Mouse (Mus musculus) forebrain, postnatal 0 days (tissue): ENCODE measurements around the gene Unc13a. TPM values are rescaled to one million over a fixed set of nuclear protein-coding genes. Genes with fewer than 3 reads are reported as not detected.
A peak's percentile ranks its signal among the peaks of the same experiment; 100 is the strongest.

Source experiments
- ATAC-seq: fragments of 200-750 bp; cut with Nextera tagmentation; 2 replicates; pipeline ENCODE4 v1.8.0; 2017; ENCODE audit warnings: mild to moderate bottlenecking, moderate library complexity
- DNase-seq: peaks from one replicate; pipeline ENCODE4 v3.0.0-alpha.2; 2015
- H3K27ac ChIP-seq: fragments of 300-500 bp; sonication (generic); 2 replicates; pipeline ENCODE4 v1.5.1; 2014; ENCODE audit warnings: low read depth, mild to moderate bottlenecking, antibody characterized with exemption, low read length, moderate library complexity, mixed read lengths
- H3K27me3 ChIP-seq: fragments of 300-500 bp; sonication (generic); 2 replicates; pipeline ENCODE4 v1.6.1; 2014; ENCODE audit warnings: mild to moderate bottlenecking, low read length, mixed read lengths; ENCODE audit not compliant: insufficient read depth
- H3K36me3 ChIP-seq: fragments of 300-500 bp; sonication (generic); 2 replicates; pipeline ENCODE4 v1.6.1; 2014; ENCODE audit warnings: mild to moderate bottlenecking, moderate library complexity; ENCODE audit not compliant: insufficient read depth
- H3K4me1 ChIP-seq: fragments of 300-500 bp; sonication (generic); 2 replicates; pipeline ENCODE4 v1.6.1; 2014; ENCODE audit warnings: antibody characterized with exemption; ENCODE audit not compliant: insufficient read depth
- H3K4me2 ChIP-seq: fragments of 300-500 bp; sonication (generic); 2 replicates; pipeline ENCODE4 v1.6.1; 2014; ENCODE audit warnings: low read depth, mild to moderate bottlenecking, moderate library complexity
- H3K4me3 ChIP-seq: fragments of 300-500 bp; sonication (generic); 2 replicates; pipeline ENCODE4 v1.5.1; 2014; ENCODE audit warnings: low read depth, low read length, mixed read lengths
- H3K9ac ChIP-seq: fragments of 300-500 bp; sonication (generic); 2 replicates; pipeline ENCODE4 v1.6.1; 2014; ENCODE audit warnings: mild to moderate bottlenecking
- H3K9me3 ChIP-seq: fragments of 300-500 bp; sonication (generic); 2 replicates; pipeline ENCODE4 v1.6.1; 2016; ENCODE audit warnings: low read length
- CTCF ChIP-seq: sonication (generic); IDR thresholded peaks from 2 replicates; pipeline ENCODE4 v1.5.1; 2016; ENCODE audit warnings: antibody characterized with exemption, control low read depth, low read depth
- whole genome bisulfite sequencing: fragments of 180-500 bp; shearing (Covaris S2); extraction: QIAGEN DNeasy Blood & Tissue Kit; methylation state at CpG from one replicate; pipeline ENCODE4 v1.1.7; 2014; 5-methylcytosine and 5-hydroxymethylcytosine counted together
- polyA plus RNA-seq: library from polyadenylated mRNA; unstranded; fragments of >200 nt; fragmentation: Nextera tagmentation; extraction: Ambion mirVana; gene quantifications from 2 replicates; pipeline ENCODE4 v1.2.1, GENCODE M21; 2015
- total RNA-seq: library from RNA; depleted of rRNA; stranded (reverse); fragments of >200 nt; gene quantifications from 2 replicates; pipeline ENCODE4 v1.2.3, GENCODE M21; 2014; rRNA removed

Gene Unc13a
- total RNA-seq (84.8 and 89.2 TPM in 2 replicates), polyA plus RNA-seq (14.2 and 18.8 TPM in 2 replicates)

DNA sequence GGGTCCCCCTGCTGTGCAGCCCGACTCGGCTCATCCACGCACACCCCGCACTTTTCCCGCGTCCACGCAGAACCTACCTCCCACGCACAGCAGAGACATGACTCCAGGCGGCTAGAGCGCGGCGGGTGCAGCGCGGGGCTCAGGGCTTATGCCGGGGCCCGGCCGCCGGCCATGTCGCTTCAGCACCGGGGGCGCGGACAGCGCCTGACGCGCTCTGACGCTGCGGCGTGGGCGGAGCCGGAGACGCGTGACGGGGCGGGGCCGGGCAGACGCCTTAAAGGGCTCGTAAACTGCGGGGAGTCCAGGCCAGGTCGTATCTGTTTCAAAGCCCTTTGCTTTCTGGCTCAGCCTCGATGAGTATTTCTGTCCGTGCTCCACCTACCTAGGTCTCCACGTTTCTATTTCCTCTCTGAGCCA is at the start of gene Unc13a:
Gene Unc13a, minus strand, starts transcription at position 209 of the 417 bp plus-strand sequence.
- Histone ChIP-seq H3K4me2 (peak within 1 kb of the TSS; percentile 76), H3K27ac (peak within 1 kb of the TSS; percentile 86), H3K9me3 (no peaks in the 10 kb centered on the region), H3K9ac (peak within 1 kb of the TSS; percentile 77), H3K36me3 (no peaks in the 10 kb centered on the region), H3K27me3 (no peaks in the 10 kb centered on the region), H3K4me1 (peaks cover 23% of the 10 kb centered on the region), H3K4me3 (peak within 1 kb of the TSS; percentile 60)
- DNase-seq (peak; percentile 96), ATAC-seq (peak; percentile 75)
- no peak for TF ChIP-seq CTCF
- under 1% methylated on average over 42 of the region's 42 CpGs for WGBS

DNA sequence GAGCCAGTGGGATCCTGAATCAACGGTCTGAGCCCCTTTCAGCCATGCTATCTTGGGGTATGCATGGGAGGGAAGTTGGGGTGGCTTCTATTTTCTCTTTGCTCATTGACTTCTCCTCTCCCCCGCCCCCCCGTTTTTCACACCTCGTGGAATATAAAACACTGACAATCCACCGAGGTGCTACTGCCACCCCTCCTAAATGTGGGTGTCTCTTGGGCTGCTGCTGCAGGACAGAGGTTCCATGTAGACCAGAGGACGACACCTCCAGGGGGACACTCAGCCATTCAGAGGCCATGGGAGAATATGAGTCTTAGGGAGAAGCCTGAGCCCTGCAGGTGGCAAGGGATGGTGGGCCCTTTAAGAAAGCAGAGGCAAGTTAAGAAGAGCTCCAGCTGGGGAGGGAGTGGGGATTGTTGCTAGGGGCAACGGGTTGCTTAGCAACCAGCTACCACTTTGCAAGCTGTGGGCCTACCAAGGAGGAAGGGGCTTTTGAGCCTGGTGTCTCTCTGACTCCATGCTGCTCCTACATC is 48.4 kb upstream of the Unc13a start:
- H3K9me3 ChIP-seq = no peaks in the 10 kb centered on the region
- no peaks in the 10 kb centered on the region for H3K27me3 ChIP-seq
- DNase-seq (peak; percentile 95), ATAC-seq (peak; percentile 92)
- 19% methylated on average over 7 of the region's 7 CpGs for WGBS
- peaks cover 35% of the 10 kb centered on the region for H3K4me1 ChIP-seq
- peak overlapping the region; percentile 32 for H3K4me2 ChIP-seq
- TF ChIP-seq CTCF = no peak; the same call in none of the 2 replicates
- peaks cover 33% of the 10 kb centered on the region for H3K36me3 ChIP-seq
- 0 out of 2 replicates have a peak overlapping the region, but pooled peaks have one; percentile 15 for H3K9ac ChIP-seq
- no peak overlapping the region for H3K4me3 ChIP-seq
- H3K27ac ChIP-seq = peak overlapping the region; percentile 79

DNA sequence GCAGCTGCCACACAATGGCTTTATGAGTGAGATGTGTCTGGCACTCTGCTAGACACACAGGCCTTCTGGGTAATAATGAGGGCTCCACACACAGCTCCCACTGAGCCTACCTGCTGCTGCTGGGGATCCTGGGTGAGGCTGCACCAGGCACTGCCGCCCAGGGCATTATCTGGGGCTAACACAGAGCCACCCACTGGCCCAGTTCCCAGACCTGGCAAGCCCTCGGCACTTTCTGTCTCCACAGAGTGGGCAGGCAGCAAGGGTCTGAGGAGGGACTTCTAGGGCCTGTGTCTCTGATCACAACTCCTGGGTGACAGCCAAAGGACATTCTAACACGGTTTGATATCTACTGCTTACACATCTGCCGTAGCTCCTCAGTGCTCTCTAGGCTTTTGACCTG is 47.7 kb upstream of the Unc13a start:
- DNase-seq (peak; percentile 54), ATAC-seq (peak; percentile 18; the same call in 1 of the 2 replicates)
- Histone ChIP-seq H3K36me3 (peaks cover 40% of the 10 kb centered on the region), H3K27me3 (no peaks in the 10 kb centered on the region), H3K4me3 (no peak overlapping the region), H3K9me3 (no peaks in the 10 kb centered on the region), H3K4me1 (peaks cover 30% of the 10 kb centered on the region), H3K27ac (peak overlapping the region; percentile 79), H3K4me2 (no peak overlapping the region), H3K9ac (no peak overlapping the region)
- 16% methylated on average over 4 of the region's 4 CpGs for WGBS
- TF ChIP-seq CTCF = no peak

DNA sequence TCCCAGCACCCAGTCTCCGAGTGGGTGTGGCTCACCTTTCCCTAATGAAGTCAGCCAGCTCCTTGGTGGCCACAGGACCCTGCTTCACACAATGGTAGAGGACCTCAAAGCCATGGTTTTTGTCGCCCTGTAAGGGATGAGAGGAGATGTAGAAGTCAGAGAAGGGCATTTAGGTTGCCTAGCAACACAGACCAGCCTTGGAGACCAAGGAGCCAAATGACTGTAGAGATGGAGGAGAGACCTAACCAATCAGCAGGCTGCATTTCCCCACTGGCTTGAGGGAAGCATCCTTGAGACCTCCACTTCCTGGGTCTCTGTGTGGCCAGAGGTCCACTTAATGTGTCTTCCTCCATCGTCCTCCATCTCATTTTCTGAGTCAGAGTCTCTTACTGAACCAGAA is 46.7 kb upstream of the Unc13a start:
- TF ChIP-seq CTCF = no peak
- H3K9me3 ChIP-seq = no peaks in the 10 kb centered on the region
- no peak for DNase-seq
- no peak overlapping the region for H3K9ac ChIP-seq
- H3K27me3 ChIP-seq = no peaks in the 10 kb centered on the region
- H3K36me3 ChIP-seq = peaks cover 49% of the 10 kb centered on the region
- no peak for ATAC-seq
- 0 out of 2 replicates have a peak overlapping the region, but pooled peaks have one; percentile 15 for H3K27ac ChIP-seq
- H3K4me3 ChIP-seq = no peak overlapping the region
- H3K4me1 ChIP-seq = peaks cover 29% of the 10 kb centered on the region
- H3K4me2 ChIP-seq = no peak overlapping the region
- 29% methylated on average over 3 of the region's 3 CpGs for WGBS

DNA sequence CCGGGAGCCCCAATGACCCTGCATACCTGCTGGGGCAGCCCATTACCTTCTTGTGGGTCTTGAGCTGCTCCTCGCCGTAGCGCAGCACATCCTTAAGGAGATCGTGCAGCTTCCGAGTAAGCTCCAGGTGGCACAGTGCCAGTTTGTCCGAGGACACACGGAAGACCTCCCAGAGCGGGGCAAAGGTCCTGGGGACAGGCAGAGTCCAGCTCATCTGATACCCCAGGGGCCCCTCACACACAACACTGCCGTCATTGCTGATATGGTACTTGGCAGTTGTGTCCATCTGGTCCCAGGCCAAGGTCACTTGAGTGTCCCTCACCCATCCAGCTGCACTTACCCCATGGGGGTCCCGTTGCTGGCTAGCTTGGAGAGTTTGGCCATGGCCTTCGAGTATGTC is 45.5 kb upstream of the Unc13a start:
- Histone ChIP-seq H3K4me1 (peaks cover 29% of the 10 kb centered on the region), H3K4me3 (no peak overlapping the region), H3K27me3 (no peaks in the 10 kb centered on the region), H3K27ac (no peak overlapping the region), H3K9ac (no peak overlapping the region), H3K9me3 (no peaks in the 10 kb centered on the region), H3K36me3 (peaks cover 60% of the 10 kb centered on the region), H3K4me2 (no peak overlapping the region)
- ATAC-seq (no peak), DNase-seq (no peak)
- TF ChIP-seq CTCF = no peak
- 84% methylated on average over 12 of the region's 12 CpGs for WGBS

DNA sequence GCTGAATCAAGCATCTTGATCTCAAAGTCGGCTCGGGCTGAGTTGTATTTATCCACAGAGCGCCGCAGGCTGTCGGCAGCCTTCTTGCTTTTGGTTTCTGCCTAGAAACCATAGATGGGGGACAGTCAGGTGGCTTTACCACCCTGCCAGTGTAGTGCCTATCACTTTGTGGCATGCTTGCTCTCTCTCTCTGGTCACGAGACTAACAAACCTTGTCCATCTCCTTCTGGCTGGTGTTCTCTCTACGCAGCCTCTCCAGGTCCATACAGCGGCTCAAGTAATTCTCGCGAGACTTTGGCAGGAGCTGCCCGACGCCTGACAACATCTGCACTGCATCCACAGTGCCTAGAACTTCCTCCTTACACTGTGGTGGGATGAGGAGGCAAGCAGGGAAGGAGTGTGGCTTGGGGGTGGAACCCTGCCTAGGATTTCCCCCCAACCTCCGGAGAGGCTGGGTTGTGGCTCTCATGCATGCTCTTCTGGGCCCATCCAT is 45.0 kb upstream of the Unc13a start:
- Histone ChIP-seq H3K27me3 (no peaks in the 10 kb centered on the region), H3K36me3 (peaks cover 64% of the 10 kb centered on the region), H3K4me2 (no peak overlapping the region), H3K9me3 (no peaks in the 10 kb centered on the region), H3K9ac (no peak overlapping the region), H3K27ac (no peak overlapping the region), H3K4me3 (no peak overlapping the region), H3K4me1 (peaks cover 29% of the 10 kb centered on the region)
- ATAC-seq (no peak), DNase-seq (no peak)
- WGBS = 91% methylated on average over 13 of the region's 13 CpGs
- TF ChIP-seq CTCF = no peak

DNA sequence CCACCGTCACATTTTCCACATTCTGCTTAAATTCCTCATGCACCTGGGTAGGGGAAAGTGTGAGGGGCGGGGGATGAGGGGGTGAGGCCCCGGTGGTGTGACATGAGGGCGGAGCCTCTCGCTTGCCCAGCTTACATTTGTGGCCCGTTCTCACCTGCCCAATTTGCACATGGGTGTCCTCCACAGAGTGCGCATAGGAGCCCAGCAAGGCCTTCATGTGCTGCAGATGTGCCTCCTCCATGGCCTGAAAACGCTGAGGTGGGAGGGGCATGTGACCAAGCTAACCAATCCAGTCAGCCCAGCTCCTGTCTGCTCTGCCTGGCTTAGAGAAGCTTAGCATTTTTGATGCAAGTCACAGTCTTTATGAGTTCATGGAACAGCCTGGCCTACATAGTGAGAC is 44.0 kb upstream of the Unc13a start:
- Histone ChIP-seq H3K4me2 (no peak overlapping the region), H3K27ac (no peak overlapping the region), H3K4me3 (no peak overlapping the region), H3K9ac (no peak overlapping the region), H3K9me3 (no peaks in the 10 kb centered on the region), H3K27me3 (no peaks in the 10 kb centered on the region), H3K4me1 (peaks cover 22% of the 10 kb centered on the region), H3K36me3 (peaks cover 70% of the 10 kb centered on the region)
- WGBS = 73% methylated on average over 8 of the region's 8 CpGs
- ATAC-seq = no peak
- DNase-seq = no peak
- TF ChIP-seq CTCF = no peak
